Comparison of ENCODE assay signal across 9 mouse cellular contexts in the genomic region with DNA sequence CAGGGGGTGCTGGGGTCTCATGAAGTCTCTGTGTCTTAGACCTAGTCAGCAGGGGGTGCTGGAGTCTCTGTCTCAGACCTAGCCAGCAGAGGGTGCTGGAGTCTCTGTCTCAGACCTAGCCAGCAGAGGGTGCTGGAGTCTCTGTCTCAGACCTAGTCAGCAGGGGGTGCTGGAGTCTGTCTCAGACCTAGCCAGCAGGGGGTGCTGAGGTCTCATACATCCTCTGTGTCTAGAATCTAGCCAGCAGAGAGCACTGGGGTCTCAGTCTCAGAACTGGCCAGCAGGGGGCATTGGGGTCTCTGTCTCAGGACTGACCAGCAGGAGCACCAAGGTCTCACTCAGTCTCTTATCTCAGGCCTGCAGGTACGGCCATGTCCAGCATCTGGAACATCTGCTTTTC.
DNase-seq lines count a peak whose midpoint lies in the region; ATAC-seq and TF ChIP-seq lines count a peak whose summit lies in the region.
"Had no signal": no experiment of that assay in that cellular context is flagged by ENCODE, and none has a peak within 500 bp of the region (broad histone marks: within the 10 kb centered on the region; RNA-seq: fewer than 3 reads in every experiment).

No protein-coding gene starts in this region.

- peak; percentile 34 for DNase-seq in limb, embryonic 11.5 days (ENCODE audit: low spot score)
- DNase-seq in limb, embryonic 10.5 days (ENCODE audit: low spot score), result no peak
- peak; percentile 9 to 49 for DNase-seq in adrenal gland, postnatal 36 days
- DNase-seq in hindbrain, embryonic 11.5 days (ENCODE audit: low spot score), result peak; percentile 54
- DNase-seq in left cerebral cortex, adult 2 months (ENCODE audit: extremely low spot score in 1 of 2, low spot score in 2 of 2), result peak; percentile 22 to 51
- DNase-seq in midbrain, postnatal 0 days (ENCODE audit: low spot score), result peak; percentile 82
- DNase-seq in heart, adult 9 months (ENCODE audit: low spot score in 2 of 2), result no peak

- no peaks in the 10 kb centered on the region for H3K36me3 ChIP-seq in limb, embryonic 11.5 days (ENCODE audit: control insufficient read depth, insufficient read depth, low read length)
- H3K36me3 ChIP-seq in limb, embryonic 10.5 days, result no peaks in the 10 kb centered on the region
- no peaks in the 10 kb centered on the region for H3K36me3 ChIP-seq in hindbrain, embryonic 11.5 days (ENCODE audit: control insufficient read depth, insufficient read depth, low read length)
- no peaks in the 10 kb centered on the region for H3K36me3 ChIP-seq in midbrain, postnatal 0 days (ENCODE audit: insufficient read depth, low read length)
- H3K36me3 ChIP-seq: limb, embryonic 12.5 days had no signal

- ATAC-seq in limb, embryonic 11.5 days (ENCODE audit: insufficient number of reproducible peaks, low FRiP score, low TSS enrichment, low read depth), result no peak
- 0 out of 2 replicates have a peak, but pooled peaks have one; percentile 43 for ATAC-seq in hindbrain, embryonic 11.5 days (ENCODE audit: low FRiP score)
- ATAC-seq in midbrain, postnatal 0 days (ENCODE audit: low FRiP score), result peak; percentile 53
- no peak for ATAC-seq in erythroid progenitor cell, adult 5-6 weeks (replicated peaks; ENCODE audit: low FRiP score, poor library complexity, severe bottlenecking)

- intact Hi-C loops in left cerebral cortex, adult 2 months (cut with DNase I), result no loop called here

- no peak overlapping the region for H3K27ac ChIP-seq in limb, embryonic 11.5 days (replicated peaks; ENCODE audit: low read depth, low read length)
- no peak overlapping the region for H3K27ac ChIP-seq in limb, embryonic 10.5 days
- H3K27ac ChIP-seq in hindbrain, embryonic 11.5 days (ENCODE audit: low read depth, low read length), result no peak overlapping the region
- no peak overlapping the region for H3K27ac ChIP-seq in left cerebral cortex, adult 2 months
- no peak overlapping the region for H3K27ac ChIP-seq in midbrain, postnatal 0 days (ENCODE audit: low read depth, low read length)
- H3K27ac ChIP-seq: limb, embryonic 12.5 days had no signal

- no peaks in the 10 kb centered on the region for H3K4me1 ChIP-seq in limb, embryonic 11.5 days (ENCODE audit: control insufficient read depth, insufficient read depth, low read length)
- H3K4me1 ChIP-seq in limb, embryonic 10.5 days, result no peaks in the 10 kb centered on the region
- H3K4me1 ChIP-seq in hindbrain, embryonic 11.5 days (replicated peaks; ENCODE audit: control insufficient read depth, insufficient read depth, low read length), result no peaks in the 10 kb centered on the region
- no peaks in the 10 kb centered on the region for H3K4me1 ChIP-seq in midbrain, postnatal 0 days (ENCODE audit: insufficient read depth, low read length)
- H3K4me1 ChIP-seq: limb, embryonic 12.5 days had no signal

- no peak overlapping the region for H3K9ac ChIP-seq in limb, embryonic 11.5 days (ENCODE audit: low read length)
- no peak overlapping the region for H3K9ac ChIP-seq in hindbrain, embryonic 11.5 days (ENCODE audit: low read depth, low read length)
- H3K9ac ChIP-seq in midbrain, postnatal 0 days (replicated peaks; ENCODE audit: low read length, poor library complexity, severe bottlenecking), result no peak overlapping the region
- H3K9ac ChIP-seq: limb, embryonic 12.5 days had no signal

- WGBS in limb, embryonic 11.5 days, result 89% methylated on average over 1 of the region's 1 CpGs
- WGBS in limb, embryonic 10.5 days, result 88% methylated on average over 1 of the region's 1 CpGs
- 89% methylated on average over 1 of the region's 1 CpGs for WGBS in hindbrain, embryonic 11.5 days
- 79% methylated on average over 1 of the region's 1 CpGs for WGBS in midbrain, postnatal 0 days

- TF ChIP-seq CTCF in left cerebral cortex, adult 2 months (IDR thresholded peaks at IDR 0.05), result peak; percentile 61
- peak; percentile 82 for TF ChIP-seq CTCF in midbrain, postnatal 0 days (IDR thresholded peaks at IDR 0.05)

- no peaks in the 10 kb centered on the region for H3K9me3 ChIP-seq in limb, embryonic 11.5 days (ENCODE audit: control insufficient read depth, low read length)
- no peaks in the 10 kb centered on the region for H3K9me3 ChIP-seq in limb, embryonic 10.5 days (replicated peaks)
- H3K9me3 ChIP-seq in hindbrain, embryonic 11.5 days (ENCODE audit: control insufficient read depth, low read length), result no peaks in the 10 kb centered on the region
- no peaks in the 10 kb centered on the region for H3K9me3 ChIP-seq in midbrain, postnatal 0 days (ENCODE audit: low read length)
- H3K9me3 ChIP-seq: limb, embryonic 12.5 days had no signal

- H3K27me3 ChIP-seq in limb, embryonic 11.5 days (ENCODE audit: control insufficient read depth, insufficient read depth, low read length), result no peaks in the 10 kb centered on the region
- H3K27me3 ChIP-seq in limb, embryonic 10.5 days (ENCODE audit: low read depth, poor library complexity, severe bottlenecking), result no peaks in the 10 kb centered on the region
- no peaks in the 10 kb centered on the region for H3K27me3 ChIP-seq in hindbrain, embryonic 11.5 days (ENCODE audit: control insufficient read depth, insufficient read depth, low read length)
- no peaks in the 10 kb centered on the region for H3K27me3 ChIP-seq in midbrain, postnatal 0 days (ENCODE audit: insufficient read depth, low read length)
- H3K27me3 ChIP-seq: limb, embryonic 12.5 days had no signal

- no peak overlapping the region for H3K4me3 ChIP-seq in limb, embryonic 11.5 days (ENCODE audit: low read depth, low read length)
- H3K4me3 ChIP-seq in limb, embryonic 10.5 days, result no peak overlapping the region
- no peak overlapping the region for H3K4me3 ChIP-seq in hindbrain, embryonic 11.5 days (ENCODE audit: low read depth, low read length)
- H3K4me3 ChIP-seq in left cerebral cortex, adult 2 months, result no peak overlapping the region
- H3K4me3 ChIP-seq in midbrain, postnatal 0 days (ENCODE audit: low read depth, low read length), result no peak overlapping the region
- H3K4me3 ChIP-seq: limb, embryonic 12.5 days had no signal

- H3K4me2 ChIP-seq in limb, embryonic 11.5 days (ENCODE audit: low read depth, severe bottlenecking), result no peak overlapping the region
- H3K4me2 ChIP-seq in hindbrain, embryonic 11.5 days (replicated peaks; ENCODE audit: low read depth, low read length), result no peak overlapping the region
- no peak overlapping the region for H3K4me2 ChIP-seq in midbrain, postnatal 0 days (ENCODE audit: low read depth, low read length, poor library complexity, severe bottlenecking)
- H3K4me2 ChIP-seq: limb, embryonic 12.5 days had no signal

Comparison
In these comparisons a context has a peak if more than half of its experiments do, and no peak if none do; other contexts are left out.
1. DNase-seq: peak in limb, embryonic 11.5 days (single experiment), adrenal gland, postnatal 36 days (2 of 2), hindbrain, embryonic 11.5 days (single experiment), left cerebral cortex, adult 2 months (2 of 2) and midbrain, postnatal 0 days (single experiment); none in limb, embryonic 10.5 days (single experiment) and heart, adult 9 months (0 of 2).
2. ATAC-seq: peak in hindbrain, embryonic 11.5 days (single experiment) and midbrain, postnatal 0 days (single experiment); none in limb, embryonic 11.5 days (single experiment) and erythroid progenitor cell, adult 5-6 weeks (single experiment).